Mouse (Mus musculus): Measurements from ENCODE around the gene Gm12790. TPM values are rescaled to one million over a fixed set of nuclear protein-coding genes. Genes with fewer than 3 reads are reported as not detected.

The Gm12790 gene
- polyA plus RNA-seq, 1 experiment, result not detected

Other genes with a start within 250 kb of the Gm12790 start
- gene B020004J07Rik, start 137.0 kb downstream of the Gm12790 start, polyA plus RNA-seq (2011; ENCODE audit: insufficient read depth, insufficient read length, low read depth, missing spikeins), result not detected in 2 replicates
- 3.7 and 4.9 TPM in 2 replicates for gene C130073F10Rik, start 87.3 kb downstream of the Gm12790 start, polyA plus RNA-seq (2011; ENCODE audit: insufficient read depth, insufficient read length, low read depth, missing spikeins)
- 0.42 TPM in 1 of 2 replicates, not detected in the other for gene Gm12800, start 71.9 kb downstream of the Gm12790 start, polyA plus RNA-seq (2011; ENCODE audit: insufficient read depth, insufficient read length, low read depth, missing spikeins)
- not detected in 2 replicates for gene Gm12794, start 40.6 kb downstream of the Gm12790 start, polyA plus RNA-seq (2011; ENCODE audit: insufficient read depth, insufficient read length, low read depth, missing spikeins)
- gene Gm12789, start 5.6 kb upstream of the Gm12790 start, polyA plus RNA-seq (2011; ENCODE audit: insufficient read depth, insufficient read length, low read depth, missing spikeins), result not detected in 2 replicates
- 0.81 and 0.87 TPM in 2 replicates for gene Pde4b, start 106.5 kb upstream of the Gm12790 start, polyA plus RNA-seq (2011; ENCODE audit: insufficient read depth, insufficient read length, low read depth, missing spikeins)